Mouse (Mus musculus) thymus, adult 2 months (tissue): ENCODE measurements around the gene Tmem204. TPM values are rescaled to one million over a fixed set of nuclear protein-coding genes. Genes with fewer than 3 reads are reported as not detected.

Experiments
- DNase-seq: peaks from one replicate; pipeline ENCODE4 v3.0.0; 2021
- H3K27ac ChIP-seq: fragments of 200-500 bp; 2 replicates; pipeline ENCODE4 v1.5.1; 2012; ENCODE audit warnings: low read length, control low read depth; ENCODE audit not compliant: control insufficient read depth, insufficient read depth
- H3K27me3 ChIP-seq: fragments of 200-500 bp; 2 replicates; pipeline ENCODE4 v1.6.1; 2012; ENCODE audit warnings: mild to moderate bottlenecking, low read length, moderate library complexity, mixed read lengths; ENCODE audit not compliant: control insufficient read depth, insufficient read depth
- H3K36me3 ChIP-seq: fragments of 200-500 bp; 2 replicates; pipeline ENCODE4 v1.6.1; 2012; ENCODE audit warnings: mild to moderate bottlenecking, low read length, moderate library complexity; ENCODE audit not compliant: control insufficient read depth, insufficient read depth
- H3K4me1 ChIP-seq: fragments of 200-500 bp; replicated peaks from 2 replicates; pipeline ENCODE4 v1.6.1; 2012; ENCODE audit warnings: low read length; ENCODE audit not compliant: control insufficient read depth, insufficient read depth
- H3K4me3 ChIP-seq: fragments of 200-500 bp; 2 replicates; pipeline ENCODE4 v1.5.1; 2012; ENCODE audit warnings: mild to moderate bottlenecking, low read length, control low read depth, moderate library complexity; ENCODE audit not compliant: control insufficient read depth, insufficient read depth
- CTCF ChIP-seq: fragments of 200-500 bp; IDR thresholded peaks from 2 replicates; pipeline ENCODE4 v1.5.1; 2012; ENCODE audit warnings: mild to moderate bottlenecking, control low read depth, low read length, moderate library complexity, borderline replicate concordance; ENCODE audit not compliant: control insufficient read depth, poor library complexity, insufficient read depth; ENCODE audit errors: extremely low read depth
- POLR2A ChIP-seq: fragments of 200-500 bp; IDR thresholded peaks from 2 replicates; pipeline ENCODE4 v1.6.1; 2012; ENCODE audit warnings: mild to moderate bottlenecking, low read length, control low read depth, moderate library complexity; ENCODE audit not compliant: control insufficient read depth, poor library complexity, insufficient read depth; ENCODE audit errors: extremely low read depth
- WGBS: fragments of 180-500 bp; shearing (Covaris S2); methylation state at CpG from one replicate; pipeline ENCODE4 v1.1.7; 2018; 5-methylcytosine and 5-hydroxymethylcytosine counted together
- polyA plus RNA-seq: library from polyadenylated mRNA; depleted of rRNA; stranded (reverse); fragments of >200 nt; gene quantifications from 2 replicates; pipeline ENCODE4 v1.2.3, GENCODE M21; 2012

The Tmem204 gene
- polyA plus RNA-seq, 1 experiment: 11.3 TPM

GRCm38 (mm10) chr17:25086724-25087123 lies 3.3 kb upstream of the Tmem204 start:
- TF ChIP-seq CTCF (no peak), POLR2A (no peak)
- Histone ChIP-seq H3K4me3 (no peak overlapping the region), H3K27ac (no peak overlapping the region), H3K27me3 (no peaks in the 10 kb centered on the region), H3K4me1 (no peaks in the 10 kb centered on the region), H3K36me3 (no peaks in the 10 kb centered on the region)
- over 99% methylated on average over 7 of the region's 7 CpGs for WGBS
- DNase-seq: no peak

- DNase-seq: no peak
- H3K4me1 ChIP-seq: no peaks in the 10 kb centered on the region
- H3K4me3 ChIP-seq: no peak overlapping the region
- no peak overlapping the region for H3K27ac ChIP-seq
- H3K27me3 ChIP-seq: no peaks in the 10 kb centered on the region
- no peaks in the 10 kb centered on the region for H3K36me3 ChIP-seq
- TF ChIP-seq CTCF: no peak
- TF ChIP-seq POLR2A: no peak
- WGBS: 88% methylated on average over 13 of the region's 13 CpGs
Observed at GRCm38 (mm10) chr17:25084835-25085385, 1.5 kb upstream of the Tmem204 start.

GRCm38 (mm10) chr17:25082887-25083286 lies 504 bp downstream of the Tmem204 start:
- no peaks in the 10 kb centered on the region for H3K36me3 ChIP-seq
- no peaks in the 10 kb centered on the region for H3K4me1 ChIP-seq
- TF ChIP-seq POLR2A (no peak), CTCF (no peak)
- 84% methylated on average over 3 of the region's 3 CpGs for WGBS
- no peak overlapping the region for H3K4me3 ChIP-seq
- no peaks in the 10 kb centered on the region for H3K27me3 ChIP-seq
- no peak for DNase-seq
- H3K27ac ChIP-seq: no peak overlapping the region

GRCm38 (mm10) chr17:25082081-25082847 lies 1.1 kb downstream of the Tmem204 start:
- DNase-seq: no peak
- 83% methylated on average over 14 of the region's 14 CpGs for WGBS
- Histone ChIP-seq H3K27ac (no peak overlapping the region), H3K4me1 (no peaks in the 10 kb centered on the region), H3K27me3 (no peaks in the 10 kb centered on the region), H3K36me3 (no peaks in the 10 kb centered on the region), H3K4me3 (no peak overlapping the region)
- TF ChIP-seq POLR2A: no peak

- no peak for DNase-seq
Observed at GRCm38 (mm10) chr17:25080960-25081381, 2.4 kb downstream of the Tmem204 start.

GRCm38 (mm10) chr17:25080210-25080609 lies 3.2 kb downstream of the Tmem204 start:
- TF ChIP-seq POLR2A (no peak), CTCF (no peak)
- Histone ChIP-seq H3K27me3 (no peaks in the 10 kb centered on the region), H3K4me1 (no peaks in the 10 kb centered on the region), H3K4me3 (no peak overlapping the region; the same call in 1 of the 2 replicates), H3K36me3 (no peaks in the 10 kb centered on the region), H3K27ac (no peak overlapping the region)
- whole genome bisulfite sequencing: 95% methylated on average over 13 of the region's 13 CpGs
- DNase-seq: no peak

More at GRCm38 (mm10) chr17:25080960-25081381, 2.4 kb downstream of the Tmem204 start:
- TF ChIP-seq POLR2A: no peak
- no peak for TF ChIP-seq CTCF
- no peaks in the 10 kb centered on the region for H3K4me1 ChIP-seq
- 80% methylated on average over 11 of the region's 11 CpGs for WGBS
- H3K27ac ChIP-seq: no peak overlapping the region
- H3K4me3 ChIP-seq: no peak overlapping the region
- no peaks in the 10 kb centered on the region for H3K27me3 ChIP-seq
- H3K36me3 ChIP-seq: no peaks in the 10 kb centered on the region

- no peak overlapping the region for H3K27ac ChIP-seq
- no peak overlapping the region for H3K4me3 ChIP-seq
- DNase-seq: no peak
- H3K27me3 ChIP-seq: no peaks in the 10 kb centered on the region
- no peaks in the 10 kb centered on the region for H3K36me3 ChIP-seq
- TF ChIP-seq CTCF: no peak
- TF ChIP-seq POLR2A: no peak
- no peaks in the 10 kb centered on the region for H3K4me1 ChIP-seq
- WGBS: 36% methylated on average over 13 of the region's 13 CpGs
Observed at GRCm38 (mm10) chr17:25077771-25078372, 5.5 kb downstream of the Tmem204 start.
